Mouse (Mus musculus) B cell, adult 67 days (primary cell): Measurements from ENCODE around the gene Gpr119. TPM values are rescaled to one million over a fixed set of nuclear protein-coding genes. Genes with fewer than 3 reads are reported as not detected.

Source experiments
- total RNA-seq, 2 experiments: library from RNA; stranded (reverse); gene quantifications; 4 replicates each; pipeline ENCODE4 v1.2.4; 2023

Gpr119 gene
- not detected for total RNA-seq

DNA sequence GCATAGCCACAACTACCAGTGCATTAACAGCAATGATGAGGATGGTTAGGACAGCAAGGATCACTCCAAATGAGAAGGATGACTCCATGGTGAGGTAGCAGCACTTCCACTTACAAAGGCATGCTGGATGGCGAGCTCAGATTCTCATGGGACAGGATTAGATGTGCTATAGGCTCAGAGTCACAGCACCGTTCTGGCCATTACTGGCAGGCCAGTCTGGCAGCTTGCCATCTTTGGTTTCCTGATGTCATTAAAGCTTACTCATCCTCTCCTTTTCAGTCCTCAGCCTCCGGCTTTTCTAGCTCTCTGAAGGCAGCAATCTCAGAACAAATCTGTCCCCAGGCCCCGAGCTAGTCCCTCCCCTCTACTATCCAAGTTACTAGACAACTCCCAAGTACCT lies at the start of gene Gpr119:
TSS of gene Gpr119 (minus strand) at position 308 of the 400 bp plus-strand sequence.

DNA sequence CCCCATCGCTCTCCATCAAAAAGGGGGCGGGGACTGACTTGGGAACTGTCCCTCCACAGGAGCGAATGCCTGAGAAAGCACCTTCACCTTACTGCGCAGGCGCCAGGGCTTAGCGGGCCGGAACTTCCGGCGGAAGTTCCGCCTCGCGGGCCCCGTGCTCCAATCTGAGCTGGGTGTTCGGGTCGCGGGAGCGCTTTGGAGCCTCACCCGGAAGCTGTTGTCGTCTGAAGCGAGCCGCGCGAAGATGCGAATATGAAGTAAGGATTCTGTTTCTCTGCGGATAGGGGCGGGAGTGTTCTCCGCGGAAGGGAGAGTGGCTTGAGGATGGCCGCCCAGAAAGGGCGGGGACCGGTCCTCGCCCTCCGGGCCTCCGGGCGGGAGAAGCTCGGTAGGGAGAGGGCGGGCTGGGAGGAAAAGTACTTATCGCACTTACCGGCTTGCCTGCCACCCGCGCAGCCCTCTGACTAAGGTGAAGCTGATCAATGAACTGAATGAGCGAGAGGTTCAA lies 20.6 kb upstream of the Gpr119 start, which contains the start of gene Rbmx2:
TSS of gene Rbmx2 (plus strand) at position 141 of the 508 bp plus-strand sequence.

DNA sequence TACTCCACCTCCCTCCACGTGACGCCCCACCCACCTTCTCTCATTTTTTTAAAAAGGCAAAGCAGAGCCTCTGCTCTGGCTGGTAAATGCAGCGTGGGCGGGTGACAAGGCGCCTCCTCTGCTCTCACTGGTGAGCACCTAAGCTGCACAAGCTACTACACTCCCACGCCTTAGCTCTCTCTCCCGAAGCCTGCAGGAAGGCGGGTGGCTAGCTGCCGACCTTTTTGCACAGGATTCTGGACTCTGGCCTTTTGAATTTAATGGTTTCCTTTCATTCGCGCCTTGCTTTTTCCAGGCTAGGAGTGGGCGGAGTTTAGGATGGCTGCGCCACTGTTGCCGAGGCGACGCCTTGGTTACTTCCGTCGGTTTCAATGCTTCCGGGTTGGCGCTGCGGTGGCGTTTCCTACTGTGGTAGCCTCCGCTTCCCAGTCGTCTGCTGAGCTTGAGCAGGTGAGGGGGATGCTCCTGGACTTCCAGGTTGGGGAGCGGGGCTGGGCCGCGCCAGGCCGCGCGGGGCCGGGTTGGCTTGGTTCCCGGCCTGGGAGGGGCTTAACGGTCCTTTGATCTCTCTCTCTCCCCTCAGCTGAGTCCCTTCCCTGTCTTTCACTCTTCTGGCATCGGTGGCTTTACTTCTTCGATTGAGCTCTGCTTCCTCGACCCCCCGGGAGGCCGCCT lies 50.8 kb downstream of the Gpr119 start, which contains the start of gene Slc25a14:
TSS of gene Slc25a14 (plus strand) at position 35 of the 675 bp plus-strand sequence.

Other genes with a start within 250 kb of the Gpr119 start
- 100 to 1,000 TPM in 1 of 2 experiments, 10 to 100 TPM in 1; 96.8 to 118 TPM for gene Elf4, start 211.3 kb downstream of the Gpr119 start, total RNA-seq
- gene Aifm1, start 160.9 kb downstream of the Gpr119 start, total RNA-seq: 10 to 100 TPM; 23.5 to 24.3 TPM
- not detected for gene Rab33a, start 155.2 kb downstream of the Gpr119 start, total RNA-seq
- 10 to 100 TPM; 26.8 to 29.4 TPM for gene Zfp280c, start 80.0 kb downstream of the Gpr119 start, total RNA-seq
- 1 to 10 TPM; 5.6 to 5.9 TPM for gene Slc25a14, start 51.1 kb downstream of the Gpr119 start, total RNA-seq
- gene Rbmx2, start 20.5 kb upstream of the Gpr119 start, total RNA-seq: 1 to 10 TPM; 6.6 to 9.4 TPM
- gene Gm595, start 203.2 kb upstream of the Gpr119 start, total RNA-seq: not detected